Mouse (Mus musculus): ENCODE results near the gene Scn8a.

- no peak for TF ChIP-seq CTCF (IDR thresholded peaks at IDR 0.05; ENCODE audit: extremely low read depth, insufficient read length, insufficient replicate concordance, low read depth, low read length)
- no peak for TF ChIP-seq POLR2A (IDR thresholded peaks at IDR 0.05; ENCODE audit: low read depth, low read length)
Measured at GRCm38 (mm10) chr15:101011352-101011751, 141.7 kb downstream of the Scn8a start.

Measured in small intestine, adult 2 months (tissue).